Mouse (Mus musculus) cerebellum, postnatal 25 days (tissue): ENCODE measurements around the gene Hus1b.
A peak's percentile ranks its signal among the peaks of the same experiment; 100 is the strongest.

Experiments
- DNase-seq, 2 experiments: peaks; one replicate each; pipeline ENCODE4 v3.0.0; 2021; ENCODE audit warnings: mixed read lengths in 2 of 2

Gene Hus1b

DNA sequence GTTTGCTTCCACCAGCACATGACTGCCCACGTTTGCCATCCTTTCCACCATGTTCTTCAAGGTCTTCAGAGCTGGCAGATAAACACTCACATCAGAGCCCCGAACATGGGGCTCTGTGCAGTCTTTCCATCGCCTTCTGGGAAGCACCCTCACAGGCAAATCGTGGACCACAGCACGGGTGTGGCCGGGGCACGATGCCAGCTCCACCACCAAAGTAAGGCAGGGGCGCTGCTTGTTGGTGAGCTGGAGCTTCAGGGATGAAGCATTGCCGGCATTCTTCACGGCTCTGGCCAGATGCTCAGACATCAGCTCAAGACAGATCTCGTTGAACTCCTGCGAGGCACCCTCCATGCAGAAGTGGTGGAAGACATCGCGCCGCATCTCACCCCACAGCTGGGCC, 430 bp downstream of the Hus1b start:
- peak in 1 of 2 experiments; percentile 22 for DNase-seq

DNA sequence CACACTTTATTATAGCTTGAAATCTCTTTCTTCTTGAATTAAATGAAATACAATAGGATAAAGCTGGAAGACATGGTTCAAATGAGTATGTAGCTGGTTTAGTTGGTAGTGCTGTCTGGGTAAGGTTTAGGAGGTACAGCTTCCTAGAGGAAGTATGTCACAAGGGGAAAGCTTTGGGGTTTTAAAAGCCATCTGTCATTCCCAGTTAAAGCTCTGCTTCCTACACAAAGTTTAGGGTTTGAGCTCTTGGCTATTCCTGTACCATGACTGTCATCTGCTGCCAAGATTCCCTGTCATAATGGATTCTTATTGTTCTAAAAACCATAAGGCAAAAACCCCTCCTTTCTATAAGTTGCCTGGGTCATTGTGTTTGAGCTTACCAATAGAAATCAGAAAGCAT, 1.8 kb downstream of the Hus1b start:
- no peak for DNase-seq

DNA sequence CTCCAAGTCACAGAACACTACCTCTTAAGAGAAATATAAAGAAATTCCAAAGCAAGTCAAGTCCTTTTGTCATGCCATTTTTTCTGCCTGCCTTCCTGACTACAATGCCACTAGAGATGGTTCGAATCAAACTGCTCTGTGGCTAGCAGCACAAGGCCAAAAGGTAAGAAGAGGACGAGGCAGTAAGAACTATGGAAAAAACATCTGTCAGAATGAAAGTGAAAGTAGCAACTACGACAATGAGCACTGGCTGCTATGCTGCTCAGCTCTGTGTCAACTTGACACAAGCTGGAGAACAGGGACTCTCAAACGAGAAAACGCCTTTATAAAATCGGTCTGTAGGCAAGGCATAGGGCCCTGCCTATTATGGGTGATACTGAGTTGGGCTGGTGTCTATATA, 14.6 kb downstream of the Hus1b start:
- DNase-seq, result no peak

DNA sequence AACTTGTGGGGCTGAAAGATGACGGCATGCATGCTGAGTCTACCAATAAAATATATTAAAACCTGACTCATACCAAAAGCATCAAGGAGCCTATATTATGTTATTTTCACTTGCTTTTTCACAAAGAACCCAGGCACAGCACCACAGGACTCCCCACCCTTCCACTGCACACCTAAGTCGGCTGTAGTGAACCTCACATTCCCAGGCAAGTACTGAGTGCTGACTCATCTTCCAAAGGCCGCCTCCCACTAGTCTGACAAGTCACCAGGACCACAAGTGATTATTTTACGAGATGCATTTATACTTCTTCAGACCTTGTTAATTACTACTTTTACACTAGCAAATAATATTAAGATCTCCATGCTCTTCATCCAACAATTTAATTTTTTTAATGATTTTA, 15.9 kb downstream of the Hus1b start:
- DNase-seq, result no peak

DNA sequence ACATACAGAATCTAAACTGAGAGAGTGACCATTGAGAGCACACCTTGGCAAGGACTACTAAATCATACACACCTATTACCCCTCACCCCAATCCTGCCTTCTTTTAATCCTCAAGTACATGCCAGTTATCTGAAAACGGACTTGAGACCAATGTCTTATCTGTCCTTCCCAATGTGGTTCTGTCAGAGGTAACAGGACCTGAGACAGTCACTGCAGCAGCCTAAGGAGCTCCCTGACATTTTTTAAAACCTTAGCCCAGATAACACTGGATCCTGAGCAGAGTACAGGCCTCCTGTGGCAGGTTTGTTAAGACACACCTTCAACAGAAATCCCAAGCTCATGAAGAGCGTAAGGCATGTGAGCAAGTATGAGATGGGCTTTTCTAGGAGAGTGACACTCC, 18.4 kb downstream of the Hus1b start:
- DNase-seq, result no peak

DNA sequence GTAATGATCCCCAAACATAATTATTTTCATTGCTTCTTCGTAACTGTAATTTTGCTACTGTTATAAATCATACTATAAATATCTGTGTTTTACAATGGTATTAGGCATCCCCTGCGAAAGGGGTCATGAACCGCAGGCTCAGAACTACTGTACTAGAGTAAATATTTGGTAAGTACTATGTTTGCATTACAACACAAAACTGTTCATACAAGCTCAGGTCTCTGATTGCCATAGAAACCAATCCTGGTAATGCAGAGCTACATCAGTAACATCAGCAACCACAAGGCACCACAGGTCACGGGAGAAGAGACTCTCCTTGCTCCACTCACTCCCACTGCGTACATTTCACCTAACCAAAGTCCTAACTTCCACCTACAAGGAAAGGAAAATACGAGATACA, 23.3 kb downstream of the Hus1b start:
- no peak for DNase-seq

DNA sequence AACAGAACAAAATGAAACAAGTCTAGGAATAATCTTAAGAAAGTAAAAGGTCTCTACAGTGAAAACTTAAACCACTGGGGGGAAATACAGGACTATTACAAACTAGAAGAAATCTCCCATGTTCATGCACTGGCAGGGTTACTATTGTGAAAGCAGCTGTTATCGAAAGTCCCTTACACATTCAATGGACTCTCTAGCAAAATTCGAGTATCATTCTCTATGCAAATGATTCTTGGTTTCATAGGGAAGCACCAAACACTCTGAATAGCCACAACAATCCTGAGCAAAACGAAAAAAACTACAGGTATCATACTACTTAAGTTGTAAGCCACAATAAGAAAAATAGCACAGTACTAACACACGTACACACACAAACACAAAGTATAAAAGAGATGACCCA, 25.6 kb downstream of the Hus1b start:
- DNase-seq, result no peak

DNA sequence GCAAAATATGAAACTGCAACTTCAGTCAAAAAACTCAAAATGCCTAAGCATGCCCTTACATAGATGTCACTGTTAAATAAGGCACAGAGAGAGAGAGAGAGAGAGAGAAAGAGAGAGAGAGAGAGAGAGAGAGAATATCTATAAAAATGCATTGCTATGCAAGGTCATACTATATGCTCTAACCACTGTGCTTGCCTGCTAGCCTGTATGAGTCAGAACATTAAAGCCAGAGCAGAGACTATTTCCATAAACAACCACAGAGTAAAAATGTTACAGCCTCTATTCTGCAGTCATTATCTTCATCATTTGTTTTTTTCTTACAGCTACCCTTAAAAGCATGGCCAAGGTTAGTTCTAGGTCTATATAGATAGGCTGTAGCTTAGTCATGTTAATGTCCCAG, 33.8 kb downstream of the Hus1b start:
- DNase-seq, result no peak

DNA sequence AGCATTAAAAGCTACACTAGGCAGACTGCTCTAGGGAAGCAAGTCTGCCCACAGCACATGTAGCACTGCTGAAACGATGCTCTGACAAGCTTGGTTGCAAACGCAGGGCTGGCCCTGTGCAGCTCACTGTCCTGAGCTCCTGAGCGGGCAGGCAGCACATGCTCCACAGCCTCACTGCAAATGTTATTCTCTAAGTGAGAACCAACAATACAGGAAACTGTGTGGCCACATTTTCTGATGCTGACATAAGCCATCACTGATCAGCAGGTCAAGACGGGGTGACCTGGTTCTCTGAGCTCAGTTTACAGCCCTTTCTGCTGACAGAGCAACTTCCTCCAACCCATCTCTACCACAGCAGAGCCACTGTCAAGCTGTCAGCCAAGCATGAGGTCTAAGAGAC, 34.5 kb downstream of the Hus1b start:
- DNase-seq, result peak in 1 of 2 experiments; percentile 14

DNA sequence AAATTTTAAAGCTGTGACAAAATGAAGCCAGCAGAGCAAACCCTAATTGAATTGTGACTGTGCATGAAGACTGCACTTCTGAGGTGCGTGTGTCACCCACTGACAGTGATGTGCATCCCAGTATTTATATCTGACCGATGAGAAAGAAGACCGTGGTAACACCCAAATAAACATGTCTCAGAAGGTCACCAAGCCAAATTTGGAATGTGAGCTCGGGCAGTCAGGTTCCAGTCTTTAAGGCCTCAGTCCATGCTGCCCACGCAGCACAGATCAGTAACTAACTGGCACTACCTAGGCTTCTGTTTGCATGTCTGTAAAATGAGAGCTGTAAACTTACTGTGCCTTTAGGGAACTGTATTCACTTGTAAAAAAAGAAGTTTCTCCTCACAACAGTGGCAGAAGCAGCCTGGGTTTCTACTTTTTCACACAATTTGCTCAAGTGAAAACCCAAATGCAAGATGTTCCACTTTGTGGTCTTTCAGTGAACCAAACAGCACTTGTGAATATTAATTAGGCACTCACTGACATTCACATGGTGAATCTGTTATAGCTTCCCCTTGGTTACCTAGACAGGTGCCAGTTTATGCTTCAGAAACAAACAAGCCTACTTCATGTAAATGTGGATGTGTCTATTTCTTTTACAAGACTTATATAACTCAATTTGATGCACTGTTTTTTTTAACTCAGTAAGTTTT, 35.5 kb downstream of the Hus1b start:
- no peak for DNase-seq

DNA sequence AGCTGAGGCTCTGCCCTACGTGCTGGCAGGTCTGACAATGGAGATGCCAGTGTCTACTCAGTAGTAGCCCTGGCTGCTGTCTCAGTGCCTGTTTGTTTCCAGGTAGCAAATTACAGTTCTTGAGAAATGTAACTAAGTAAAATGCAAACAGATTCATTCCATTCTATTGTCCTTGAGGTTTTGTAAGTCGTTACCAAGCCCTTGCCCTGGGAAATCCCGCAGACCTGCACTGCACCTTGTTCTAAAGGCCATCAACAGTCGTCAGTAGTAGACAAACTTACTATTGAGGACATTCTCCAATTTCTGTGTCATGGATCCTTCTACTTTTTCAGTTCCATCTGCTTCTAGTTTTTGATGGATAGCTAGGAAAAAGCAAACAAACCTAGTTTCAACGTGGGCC, 36.7 kb downstream of the Hus1b start:
- no peak for DNase-seq

DNA sequence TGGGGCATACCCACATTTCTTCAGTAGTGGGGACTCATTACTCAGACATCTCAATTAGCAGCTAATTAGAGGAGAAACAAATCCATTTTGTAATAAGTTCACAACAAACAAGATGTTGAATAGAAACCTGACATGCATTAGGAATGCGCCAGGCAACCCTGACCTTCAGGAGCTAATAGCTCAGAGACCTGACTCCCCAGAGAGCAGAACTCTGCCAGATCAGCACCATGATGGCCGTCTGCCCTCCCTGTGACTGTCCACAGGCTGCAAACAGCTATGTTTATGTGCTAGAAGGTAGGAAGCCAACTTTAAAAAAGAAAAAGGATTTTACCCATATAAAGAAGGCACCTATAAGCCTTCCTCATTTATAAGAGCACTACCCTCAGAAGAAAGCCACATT, 45.3 kb downstream of the Hus1b start:
- DNase-seq, result no peak

DNA sequence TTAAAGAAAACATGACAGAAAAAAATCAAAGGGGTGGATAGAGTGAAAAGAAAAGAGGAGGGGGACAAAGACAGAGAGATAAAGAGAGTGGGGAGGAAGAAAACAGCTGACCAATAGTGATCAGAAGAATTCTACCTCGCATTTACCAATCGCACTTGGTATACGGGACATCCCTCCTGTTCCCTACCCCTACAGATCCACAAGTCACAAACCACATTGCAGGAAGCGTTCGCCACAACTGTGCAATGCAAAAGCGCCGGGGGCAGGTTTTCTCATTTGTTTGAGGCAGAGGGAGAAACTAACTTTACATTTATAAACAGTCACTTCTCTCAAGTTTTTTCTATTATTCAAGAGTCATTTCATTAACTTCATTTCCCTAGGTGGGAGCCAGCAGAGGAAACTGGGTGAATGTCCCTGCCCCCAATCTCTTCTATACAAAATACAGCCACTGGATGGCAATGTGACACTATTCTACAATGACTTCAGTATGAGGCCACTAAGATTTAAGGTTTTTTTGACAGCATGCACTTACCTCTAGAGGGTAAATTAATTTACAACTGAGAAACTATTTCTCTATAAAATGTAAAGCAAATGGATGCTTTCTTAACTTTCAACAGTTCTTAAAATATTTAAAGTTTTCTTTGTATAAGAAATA, 46.0 kb downstream of the Hus1b start:
- DNase-seq, result no peak
